Comparison of ENCODE assay signal across 26 mouse cellular contexts in the genomic region with DNA sequence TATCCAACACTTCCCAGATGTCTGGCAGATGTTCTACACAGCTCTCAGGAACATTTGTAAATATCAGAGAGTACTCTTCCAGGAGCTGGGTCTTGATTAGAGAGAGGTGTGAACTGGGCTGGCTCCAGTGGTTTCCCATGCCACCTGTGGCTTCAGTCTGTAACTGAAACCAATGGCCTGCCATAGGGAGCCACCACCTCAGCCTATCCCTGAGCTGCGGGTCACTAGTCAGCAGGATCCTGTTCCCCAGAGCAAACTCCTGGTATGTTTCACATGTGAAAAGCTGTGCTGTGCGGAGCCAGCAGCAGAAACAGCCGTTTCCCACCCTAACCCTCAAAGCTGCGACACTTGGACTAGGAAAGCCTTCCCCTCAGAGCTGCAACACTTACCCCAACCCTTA. TPM values are rescaled to one million over a fixed set of nuclear protein-coding genes. Genes with fewer than 3 reads are reported as not detected.
A peak's percentile ranks its signal among the peaks of the same experiment; 100 is the strongest.
DNase-seq lines count a peak whose midpoint lies in the region; ATAC-seq and TF ChIP-seq lines count a peak whose summit lies in the region.
"Had no signal": no experiment of that assay in that cellular context is flagged by ENCODE, and none has a peak within 500 bp of the region (broad histone marks: within the 10 kb centered on the region; RNA-seq: fewer than 3 reads in every experiment).

No protein-coding gene starts in this region.

- 0 out of 2 replicates have a peak, but pooled peaks have one; percentile 57 for ATAC-seq in kidney, embryonic 15.5 days (replicated peaks; ENCODE audit: low FRiP score)
- no peak for ATAC-seq in midbrain, embryonic 11.5 days (ENCODE audit: low FRiP score)
- no peak for ATAC-seq in midbrain, embryonic 13.5 days
- ATAC-seq in intestine, postnatal 0 days: no peak
- ATAC-seq: CD4-positive, CD25-positive, alpha-beta regulatory T cell, adult 4 months; forebrain, embryonic 13.5 days; forebrain, embryonic 16.5 days; hindbrain, embryonic 16.5 days had no signal

- H3K9ac ChIP-seq in kidney, embryonic 15.5 days: no peak overlapping the region
- H3K9ac ChIP-seq in midbrain, embryonic 11.5 days (ENCODE audit: low read length): no peak overlapping the region
- H3K9ac ChIP-seq in midbrain, embryonic 13.5 days (replicated peaks): no peak overlapping the region
- H3K9ac ChIP-seq in intestine, postnatal 0 days (ENCODE audit: low read depth, low read length): no peak overlapping the region
- H3K9ac ChIP-seq: forebrain, embryonic 13.5 days; heart, embryonic 12.5 days; heart, embryonic 15.5 days; hindbrain, embryonic 13.5 days had no signal

- H3K4me3 ChIP-seq in kidney, embryonic 15.5 days (replicated peaks): no peak overlapping the region
- no peak overlapping the region for H3K4me3 ChIP-seq in midbrain, embryonic 11.5 days (ENCODE audit: low read depth, low read length)
- no peak overlapping the region for H3K4me3 ChIP-seq in midbrain, embryonic 13.5 days (replicated peaks)
- no peak overlapping the region for H3K4me3 ChIP-seq in intestine, postnatal 0 days (ENCODE audit: low read depth, low read length)
- H3K4me3 ChIP-seq: forebrain, embryonic 10.5 days; forebrain, embryonic 13.5 days; heart, embryonic 12.5 days; heart, embryonic 15.5 days; hindbrain, embryonic 10.5 days; hindbrain, embryonic 13.5 days had no signal

- no peak overlapping the region for H3K27ac ChIP-seq in kidney, embryonic 15.5 days
- no peak overlapping the region for H3K27ac ChIP-seq in midbrain, embryonic 11.5 days (ENCODE audit: low read depth, low read length)
- H3K27ac ChIP-seq in midbrain, embryonic 13.5 days: no peak overlapping the region
- H3K27ac ChIP-seq in intestine, postnatal 0 days (ENCODE audit: low read depth, low read length): peak overlapping the region; percentile 86
- H3K27ac ChIP-seq: forebrain, embryonic 10.5 days; forebrain, embryonic 13.5 days; heart, embryonic 15.5 days; hindbrain, embryonic 10.5 days; hindbrain, embryonic 13.5 days had no signal

- no peaks in the 10 kb centered on the region for H3K36me3 ChIP-seq in kidney, embryonic 15.5 days
- no peaks in the 10 kb centered on the region for H3K36me3 ChIP-seq in midbrain, embryonic 11.5 days (ENCODE audit: control insufficient read depth, insufficient read depth, low read length)
- H3K36me3 ChIP-seq in midbrain, embryonic 13.5 days: no peaks in the 10 kb centered on the region
- H3K36me3 ChIP-seq in intestine, postnatal 0 days (ENCODE audit: control insufficient read depth, insufficient read depth): no peaks in the 10 kb centered on the region
- H3K36me3 ChIP-seq: forebrain, embryonic 10.5 days; heart, embryonic 12.5 days; heart, embryonic 15.5 days; hindbrain, embryonic 10.5 days; hindbrain, embryonic 13.5 days had no signal

- WGBS in kidney, embryonic 15.5 days: 48% methylated on average over 4 of the region's 4 CpGs
- 70% methylated on average over 4 of the region's 4 CpGs for WGBS in midbrain, embryonic 11.5 days
- 70% methylated on average over 4 of the region's 4 CpGs for WGBS in midbrain, embryonic 13.5 days
- 74% methylated on average over 4 of the region's 4 CpGs for WGBS in intestine, postnatal 0 days

- no peak overlapping the region for H3K4me2 ChIP-seq in kidney, embryonic 15.5 days
- no peak overlapping the region for H3K4me2 ChIP-seq in midbrain, embryonic 11.5 days
- no peak overlapping the region for H3K4me2 ChIP-seq in midbrain, embryonic 13.5 days (replicated peaks)
- H3K4me2 ChIP-seq in intestine, postnatal 0 days (replicated peaks; ENCODE audit: low read depth): no peak overlapping the region
- H3K4me2 ChIP-seq: forebrain, embryonic 13.5 days; heart, embryonic 12.5 days; heart, embryonic 15.5 days; hindbrain, embryonic 13.5 days had no signal

- H3K4me1 ChIP-seq in kidney, embryonic 15.5 days: no peaks in the 10 kb centered on the region
- no peaks in the 10 kb centered on the region for H3K4me1 ChIP-seq in midbrain, embryonic 11.5 days (ENCODE audit: control insufficient read depth, insufficient read depth, low read length)
- H3K4me1 ChIP-seq in midbrain, embryonic 13.5 days (replicated peaks): no peaks in the 10 kb centered on the region
- H3K4me1 ChIP-seq in intestine, postnatal 0 days (replicated peaks; ENCODE audit: control insufficient read depth, insufficient read depth, low read length): peaks cover 6% of the 10 kb centered on the region; the same call in 1 of the 2 replicates
- H3K4me1 ChIP-seq: forebrain, embryonic 10.5 days; forebrain, embryonic 13.5 days; hindbrain, embryonic 10.5 days; hindbrain, embryonic 13.5 days had no signal

- TF ChIP-seq CTCF in intestine, postnatal 0 days (IDR thresholded peaks at IDR 0.05; ENCODE audit: low read depth): no peak

- no peaks in the 10 kb centered on the region for H3K27me3 ChIP-seq in kidney, embryonic 15.5 days
- H3K27me3 ChIP-seq in midbrain, embryonic 11.5 days (ENCODE audit: control insufficient read depth, insufficient read depth, low read length): no peaks in the 10 kb centered on the region
- no peaks in the 10 kb centered on the region for H3K27me3 ChIP-seq in midbrain, embryonic 13.5 days
- H3K27me3 ChIP-seq in intestine, postnatal 0 days (replicated peaks; ENCODE audit: control insufficient read depth, insufficient read depth, low read length): no peaks in the 10 kb centered on the region
- H3K27me3 ChIP-seq: forebrain, embryonic 13.5 days; heart, embryonic 12.5 days; heart, embryonic 15.5 days; hindbrain, embryonic 13.5 days had no signal

- no peak for DNase-seq in kidney, postnatal 4 days
- peak; percentile 17 for DNase-seq in midbrain, embryonic 11.5 days (ENCODE audit: low spot score, missing footprints)
- no peak for DNase-seq in right cerebral cortex, adult 18-20 months
- DNase-seq: adrenal gland, adult 8-10 months; adrenal gland, postnatal 25 days; cerebellum, adult 11-12 months; cerebellum, adult 8-10 months; cerebellum, postnatal 10 days; cerebellum, postnatal 36 days; embryo, embryonic 11 days; gastrocnemius, postnatal 25 days; heart, adult 18-20 months; heart, postnatal 10 days; heart, postnatal 36 days had no signal

- H3K9me3 ChIP-seq in kidney, embryonic 15.5 days (replicated peaks): no peaks in the 10 kb centered on the region
- no peaks in the 10 kb centered on the region for H3K9me3 ChIP-seq in midbrain, embryonic 11.5 days (ENCODE audit: control insufficient read depth, low read length)
- H3K9me3 ChIP-seq in midbrain, embryonic 13.5 days: no peaks in the 10 kb centered on the region
- H3K9me3 ChIP-seq in intestine, postnatal 0 days (ENCODE audit: control insufficient read depth): no peaks in the 10 kb centered on the region
- H3K9me3 ChIP-seq: forebrain, embryonic 10.5 days; forebrain, embryonic 13.5 days; heart, embryonic 12.5 days; heart, embryonic 15.5 days; hindbrain, embryonic 10.5 days; hindbrain, embryonic 13.5 days had no signal

RNA-seq across cellular contexts. Expression of gene Zcchc2, which starts 28.7 kb away (rescaled TPM):
- 3.1 and 3.2 TPM in 2 replicates for polyA plus RNA-seq in kidney, embryonic 15.5 days (2015; fragmentation: Nextera tagmentation; extraction: Ambion mirVana)
- 1.7 and 1.8 TPM in 2 replicates for polyA plus RNA-seq in midbrain, embryonic 11.5 days (2014; fragmentation: Nextera tagmentation; extraction: Ambion mirVana)
- 2.1 and 2.2 TPM in 2 replicates for polyA plus RNA-seq in midbrain, embryonic 13.5 days (2015; fragmentation: Nextera tagmentation; extraction: Ambion mirVana)
- 1.5 and 1.6 TPM in 2 replicates for polyA plus RNA-seq in intestine, postnatal 0 days (2015; fragmentation: Nextera tagmentation; extraction: Ambion mirVana)
